9 mouse cellular contexts compared by ENCODE assay signal in genomic region chr15:82294059-82294458, GRCm38 (mm10). TPM values are rescaled to one million over a fixed set of nuclear protein-coding genes. Genes with fewer than 3 reads are reported as not detected.
DNase-seq lines count a peak whose midpoint lies in the region; ATAC-seq and TF ChIP-seq lines count a peak whose summit lies in the region.
"Had no signal": no experiment of that assay in that cellular context is flagged by ENCODE, and none has a peak within 500 bp of the region (broad histone marks: within the 10 kb centered on the region; RNA-seq: fewer than 3 reads in every experiment).

No protein-coding gene starts in this region.

- H3K9me3 ChIP-seq in forebrain, embryonic 16.5 days (ENCODE audit: control insufficient read depth, low read length), result no peaks in the 10 kb centered on the region

- H3K27ac ChIP-seq in forebrain, embryonic 16.5 days (ENCODE audit: low read length), result peak overlapping the region; percentile 34

- no peak for TF ChIP-seq POLR2A in brain, embryonic 14.5 days (IDR thresholded peaks at IDR 0.05; ENCODE audit: borderline replicate concordance, extremely low read depth, insufficient read depth, insufficient read length, poor library complexity, severe bottlenecking)

- H3K9ac ChIP-seq in forebrain, embryonic 16.5 days (replicated peaks; ENCODE audit: low read depth, low read length), result no peak overlapping the region

- no peak overlapping the region for H3K4me2 ChIP-seq in forebrain, embryonic 16.5 days (ENCODE audit: low read length)

- DNase-seq in layer of hippocampus, adult 11-12 months (ENCODE audit: low spot score), result peak; percentile 35
- DNase-seq in layer of hippocampus, adult 9-10 months (ENCODE audit: low spot score), result no peak
- peak; percentile 76 for DNase-seq in brain, embryonic 14.5 days (ENCODE audit: low read depth)
- DNase-seq in naive thymus-derived CD4-positive, alpha-beta T cell, adult 2 months (ENCODE audit: low read depth), result peak; percentile 10
- no peak for DNase-seq in adrenal gland, postnatal 4 days (ENCODE audit: low spot score in 2 of 2)
- DNase-seq in testis, postnatal 14 days (ENCODE audit: low spot score), result no peak
- DNase-seq: right cerebral cortex, postnatal 25 days had no signal

- 27% methylated on average over 8 of the region's 8 CpGs for WGBS in forebrain, embryonic 16.5 days

- H3K4me3 ChIP-seq in forebrain, embryonic 16.5 days (replicated peaks; ENCODE audit: low read length), result no peak overlapping the region

- peaks cover 16% of the 10 kb centered on the region for H3K4me1 ChIP-seq in forebrain, embryonic 16.5 days (replicated peaks; ENCODE audit: control insufficient read depth, insufficient read depth, low read length)

- peak; percentile 53; the same call in 1 of the 2 replicates for TF ChIP-seq CTCF in brain, embryonic 14.5 days (IDR thresholded peaks at IDR 0.05; ENCODE audit: borderline replicate concordance, extremely low read depth, insufficient read depth, insufficient read length)

- no peaks in the 10 kb centered on the region for H3K27me3 ChIP-seq in forebrain, embryonic 16.5 days (replicated peaks; ENCODE audit: control insufficient read depth, insufficient read depth, low read length)

- peak; percentile 26 for ATAC-seq in forebrain, embryonic 16.5 days

- H3K36me3 ChIP-seq in forebrain, embryonic 16.5 days (ENCODE audit: control insufficient read depth, insufficient read depth), result peaks cover 24% of the 10 kb centered on the region

RNA-seq across cellular contexts. Expression of gene Wbp2nl, which starts 4.7 kb away (rescaled TPM):
- 0.15 and 0.19 TPM in 2 replicates for polyA plus RNA-seq in brain, embryonic 14.5 days (2012; rRNA removed)
- 0.15 TPM in 1 of 2 replicates, not detected in the other for polyA plus RNA-seq in forebrain, embryonic 16.5 days (2015; fragmentation: Nextera tagmentation; extraction: Ambion mirVana)
- under 1 TPM; 0.34 to 0.37 TPM for total RNA-seq in adrenal gland, postnatal 4 days (2021)
- total RNA-seq: left cerebral cortex, postnatal 10 days had no signal

RNA-seq across cellular contexts. Expression of gene Sept3, which starts 19.4 kb away (rescaled TPM):
- 426 and 484 TPM in 2 replicates for polyA plus RNA-seq in brain, embryonic 14.5 days (2012; rRNA removed)
- polyA plus RNA-seq in forebrain, embryonic 16.5 days (2015; fragmentation: Nextera tagmentation; extraction: Ambion mirVana), result 427 TPM in 2 replicates
- 10 to 100 TPM; 13.3 to 17.7 TPM for total RNA-seq in adrenal gland, postnatal 4 days (2021)

RNA-seq across cellular contexts. Expression of gene 1500009C09Rik, which starts 41.9 kb away (rescaled TPM):
- polyA plus RNA-seq in brain, embryonic 14.5 days (2012; rRNA removed), result 67.2 and 71.3 TPM in 2 replicates
- polyA plus RNA-seq in forebrain, embryonic 16.5 days (2015; fragmentation: Nextera tagmentation; extraction: Ambion mirVana), result 17.0 and 18.6 TPM in 2 replicates
- total RNA-seq in adrenal gland, postnatal 4 days (2021), result under 1 TPM; 0.40 to 0.56 TPM

RNA-seq across cellular contexts. Expression of gene Naga, which starts 44.7 kb away (rescaled TPM):
- polyA plus RNA-seq in brain, embryonic 14.5 days (2012; rRNA removed), result 46.0 and 46.4 TPM in 2 replicates
- 23.4 and 26.1 TPM in 2 replicates for polyA plus RNA-seq in forebrain, embryonic 16.5 days (2015; fragmentation: Nextera tagmentation; extraction: Ambion mirVana)
- 10 to 100 TPM; 82.6 to 96.8 TPM for total RNA-seq in adrenal gland, postnatal 4 days (2021)

RNA-seq across cellular contexts. Expression of gene Pheta2, which starts 44.7 kb away (rescaled TPM):
- 1.3 and 1.9 TPM in 2 replicates for polyA plus RNA-seq in brain, embryonic 14.5 days (2012; rRNA removed)
- polyA plus RNA-seq in forebrain, embryonic 16.5 days (2015; fragmentation: Nextera tagmentation; extraction: Ambion mirVana), result 2.0 TPM in 2 replicates
- total RNA-seq in adrenal gland, postnatal 4 days (2021), result 1 to 10 TPM; 4.7 to 5.1 TPM

Comparison
In these comparisons a context has a peak if more than half of its experiments do, and no peak if none do; other contexts are left out.
1. DNase-seq: peak in layer of hippocampus, adult 11-12 months (single experiment), brain, embryonic 14.5 days (single experiment) and naive thymus-derived CD4-positive, alpha-beta T cell, adult 2 months (single experiment); none in layer of hippocampus, adult 9-10 months (single experiment), adrenal gland, postnatal 4 days (0 of 2) and testis, postnatal 14 days (single experiment).